Mouse (Mus musculus): ENCODE measurements at regions not wholly inside any gene's neighbourhood (a gene's known extent, or its start where the extent isn't known, plus 50 kb on each side); places are given as distances from the start of the nearest gene placed in this dataset.

DNA sequence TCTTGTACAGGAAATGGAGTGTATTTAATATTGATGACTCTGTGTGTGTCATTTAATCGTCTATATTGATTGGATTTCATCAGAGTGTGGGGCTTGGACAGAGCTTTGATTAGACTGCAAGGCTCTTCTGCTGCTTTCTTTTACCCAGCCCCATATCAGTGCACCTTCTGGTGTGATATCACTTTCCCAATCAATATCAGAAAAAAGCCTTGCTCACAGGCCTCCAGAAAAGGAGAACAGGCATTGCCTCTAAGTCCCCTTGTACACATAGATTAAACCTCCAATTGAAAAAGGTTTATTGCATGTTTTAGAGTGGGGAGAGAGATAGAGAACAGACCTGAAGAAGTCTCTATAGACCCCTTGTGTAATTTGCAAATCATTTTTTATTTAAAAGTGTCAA, 831.6 kb upstream of the Zeb2 start:
- no peak overlapping the region for H3K4me3 ChIP-seq (ENCODE audit: low read depth, low read length)
- H3K9me3 ChIP-seq (ENCODE audit: control insufficient read depth, low read length), result no peaks in the 10 kb centered on the region
- no peak overlapping the region for H3K9ac ChIP-seq (ENCODE audit: low read length)
- no peak for DNase-seq (ENCODE audit: low spot score)
- H3K27me3 ChIP-seq (ENCODE audit: control insufficient read depth, insufficient read depth, low read length), result no peaks in the 10 kb centered on the region
- no peak overlapping the region for H3K4me2 ChIP-seq (ENCODE audit: low read depth)
- H3K36me3 ChIP-seq (ENCODE audit: control insufficient read depth, insufficient read depth, low read length), result no peaks in the 10 kb centered on the region
- H3K27ac ChIP-seq (ENCODE audit: low read depth, low read length), result no peak overlapping the region
- 73% methylated on average over 1 of the region's 1 CpGs for WGBS
- no peak for ATAC-seq (ENCODE audit: insufficient read depth, low FRiP score, low TSS enrichment)
- H3K4me1 ChIP-seq (ENCODE audit: control insufficient read depth, insufficient read depth, low read length), result no peaks in the 10 kb centered on the region

DNA sequence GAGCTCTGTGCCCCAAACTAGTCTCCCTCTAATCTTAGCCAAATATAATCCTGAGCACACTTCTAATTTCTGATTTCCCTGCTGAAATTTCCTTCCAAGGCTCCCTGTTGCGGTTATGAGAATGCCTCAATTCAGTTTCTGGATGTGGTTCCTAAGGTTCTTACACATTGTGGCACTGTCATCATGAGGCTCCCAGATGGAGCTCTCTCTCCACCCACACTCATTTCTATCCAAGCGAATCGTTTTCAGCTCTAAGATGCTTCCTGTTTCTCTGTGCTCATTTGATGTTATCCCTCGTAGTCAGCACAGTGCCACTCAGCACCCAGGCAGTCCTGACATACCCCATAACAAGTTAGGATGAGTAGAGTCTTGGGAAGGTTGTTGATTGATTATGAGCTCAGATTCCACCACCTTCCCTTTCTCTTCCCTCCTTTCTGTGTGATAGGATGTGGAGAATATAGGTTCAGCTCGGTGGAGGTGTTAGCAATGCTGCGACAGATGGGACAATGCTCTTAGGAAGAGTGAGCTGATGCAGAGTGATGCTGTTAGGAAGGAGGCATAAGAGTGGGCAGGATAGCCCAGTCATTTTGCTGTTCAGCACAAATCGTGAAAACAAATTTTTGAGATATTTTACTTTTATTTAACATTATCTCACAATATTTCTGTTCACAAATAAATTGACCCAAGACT, 808.7 kb upstream of the Zeb2 start:
- no peaks in the 10 kb centered on the region for H3K27me3 ChIP-seq (ENCODE audit: control insufficient read depth, insufficient read depth, low read length)
- H3K9ac ChIP-seq (ENCODE audit: low read length), result no peak overlapping the region
- DNase-seq (ENCODE audit: low spot score), result no peak
- no peak overlapping the region for H3K4me3 ChIP-seq (ENCODE audit: low read depth, low read length)
- H3K4me2 ChIP-seq (ENCODE audit: low read depth), result no peak overlapping the region
- no peaks in the 10 kb centered on the region for H3K9me3 ChIP-seq (ENCODE audit: control insufficient read depth, low read length)
- no peak overlapping the region for H3K27ac ChIP-seq (ENCODE audit: low read depth, low read length)
- no peaks in the 10 kb centered on the region for H3K4me1 ChIP-seq (ENCODE audit: control insufficient read depth, insufficient read depth, low read length)
- no peak for ATAC-seq (ENCODE audit: insufficient read depth, low FRiP score, low TSS enrichment)
- 81% methylated on average over 7 of the region's 7 CpGs for WGBS
- H3K36me3 ChIP-seq (ENCODE audit: control insufficient read depth, insufficient read depth, low read length), result no peaks in the 10 kb centered on the region

DNA sequence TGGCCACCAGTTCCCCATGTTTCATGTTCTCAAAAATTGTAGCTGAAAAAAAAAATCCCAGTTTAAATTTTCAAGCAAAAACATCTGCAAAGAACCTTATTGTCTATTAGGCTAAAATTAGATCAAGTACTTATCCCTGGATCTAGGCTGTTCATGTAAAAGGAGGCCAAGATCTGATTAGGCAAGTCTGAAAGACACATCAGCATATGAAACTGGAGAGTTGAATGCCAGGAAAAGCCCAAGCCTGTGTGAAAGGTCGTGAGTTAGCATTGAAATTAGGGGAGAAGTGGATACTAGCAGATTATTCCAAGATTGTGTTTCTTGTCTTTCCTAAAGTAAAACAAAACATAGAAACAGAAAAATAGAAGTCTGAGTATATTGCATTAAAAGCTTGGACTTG, 791.7 kb upstream of the Zeb2 start:
- no peak overlapping the region for H3K9ac ChIP-seq (ENCODE audit: low read length)
- no peaks in the 10 kb centered on the region for H3K4me1 ChIP-seq (ENCODE audit: control insufficient read depth, insufficient read depth, low read length)
- ATAC-seq (ENCODE audit: insufficient read depth, low FRiP score, low TSS enrichment) (no peak), DNase-seq (ENCODE audit: low spot score) (no peak)
- no peak overlapping the region for H3K4me2 ChIP-seq (ENCODE audit: low read depth)
- no peaks in the 10 kb centered on the region for H3K36me3 ChIP-seq (ENCODE audit: control insufficient read depth, insufficient read depth, low read length)
- 39% methylated on average over 1 of the region's 1 CpGs for WGBS
- H3K27me3 ChIP-seq (ENCODE audit: control insufficient read depth, insufficient read depth, low read length), result no peaks in the 10 kb centered on the region
- no peaks in the 10 kb centered on the region for H3K9me3 ChIP-seq (ENCODE audit: control insufficient read depth, low read length)
- H3K27ac ChIP-seq (ENCODE audit: low read depth, low read length), result no peak overlapping the region
- no peak overlapping the region for H3K4me3 ChIP-seq (ENCODE audit: low read depth, low read length)

DNA sequence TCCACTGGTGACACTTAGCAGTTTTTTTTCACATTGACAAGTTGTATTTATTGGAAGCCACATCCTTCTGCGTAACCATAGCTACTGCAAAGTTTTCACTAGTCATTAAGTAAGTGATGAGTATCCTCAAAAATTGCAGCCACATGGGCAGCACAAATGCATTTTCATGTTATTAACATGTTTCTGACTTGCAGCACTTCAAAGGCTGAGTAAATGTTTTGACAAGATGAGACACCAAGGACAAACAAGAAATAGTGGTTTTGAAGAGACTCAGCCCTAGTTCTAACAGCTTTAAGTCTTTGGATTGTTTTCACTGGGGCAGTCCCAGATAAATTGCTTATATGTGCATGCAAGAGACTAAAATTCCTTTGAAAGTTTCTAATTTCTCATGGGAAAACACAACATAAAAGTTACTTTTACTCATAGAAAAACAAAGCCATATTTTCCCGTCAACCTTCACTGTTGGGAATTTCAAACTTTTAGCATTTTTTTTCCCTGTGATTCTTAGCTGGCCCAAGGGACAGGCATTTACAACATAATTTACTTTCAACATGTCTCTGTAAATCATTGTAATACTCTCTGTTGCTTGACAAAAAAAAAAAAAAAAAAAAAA, 787.5 kb upstream of the Zeb2 start:
- Histone ChIP-seq H3K9ac (ENCODE audit: low read length) (no peak overlapping the region), H3K27ac (ENCODE audit: low read depth, low read length) (no peak overlapping the region), H3K4me2 (ENCODE audit: low read depth) (no peak overlapping the region), H3K27me3 (ENCODE audit: control insufficient read depth, insufficient read depth, low read length) (no peaks in the 10 kb centered on the region), H3K36me3 (ENCODE audit: control insufficient read depth, insufficient read depth, low read length) (no peaks in the 10 kb centered on the region), H3K9me3 (ENCODE audit: control insufficient read depth, low read length) (no peaks in the 10 kb centered on the region), H3K4me1 (ENCODE audit: control insufficient read depth, insufficient read depth, low read length) (no peaks in the 10 kb centered on the region), H3K4me3 (ENCODE audit: low read depth, low read length) (no peak overlapping the region)
- no peak for DNase-seq (ENCODE audit: low spot score)
- ATAC-seq (ENCODE audit: insufficient read depth, low FRiP score, low TSS enrichment), result no peak
- 58% methylated on average over 2 of the region's 2 CpGs for WGBS

- H3K4me3 ChIP-seq (ENCODE audit: low read depth, low read length), result no peak overlapping the region
- no peak overlapping the region for H3K27ac ChIP-seq (ENCODE audit: low read depth, low read length)
- H3K9me3 ChIP-seq (ENCODE audit: control insufficient read depth, low read length), result no peaks in the 10 kb centered on the region
- H3K27me3 ChIP-seq (ENCODE audit: control insufficient read depth, insufficient read depth, low read length), result no peaks in the 10 kb centered on the region
- no peak for ATAC-seq (ENCODE audit: insufficient read depth, low FRiP score, low TSS enrichment)
- 86% methylated on average over 4 of the region's 4 CpGs for WGBS
- H3K4me2 ChIP-seq (ENCODE audit: low read depth), result no peak overlapping the region
- H3K36me3 ChIP-seq (ENCODE audit: control insufficient read depth, insufficient read depth, low read length), result no peaks in the 10 kb centered on the region
- H3K4me1 ChIP-seq (ENCODE audit: control insufficient read depth, insufficient read depth, low read length), result no peaks in the 10 kb centered on the region
- no peak overlapping the region for H3K9ac ChIP-seq (ENCODE audit: low read length)
- no peak for DNase-seq (ENCODE audit: low spot score)
Observed at GRCm38 (mm10) chr2:45904090-45904489, 786.9 kb upstream of the Zeb2 start.

DNA sequence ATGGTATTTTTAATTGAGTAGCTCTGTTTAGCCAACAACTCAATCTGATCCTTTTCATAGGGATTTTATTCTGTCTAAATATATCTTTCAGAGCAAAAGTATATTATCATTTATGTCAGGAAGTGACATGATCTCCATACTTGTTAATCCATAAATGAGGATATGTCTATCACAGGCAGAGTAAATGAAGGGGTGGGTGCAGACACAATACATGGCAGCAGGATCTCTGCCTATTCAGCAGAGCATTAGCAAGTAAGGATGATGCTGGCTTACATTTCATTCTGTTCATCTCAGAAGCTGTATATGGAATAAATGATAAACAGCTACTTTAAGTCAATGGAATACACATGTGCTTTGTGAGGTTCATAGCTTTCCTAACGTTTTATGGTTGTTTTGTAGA, 786.2 kb upstream of the Zeb2 start:
- no peaks in the 10 kb centered on the region for H3K9me3 ChIP-seq (ENCODE audit: control insufficient read depth, low read length)
- H3K4me1 ChIP-seq (ENCODE audit: control insufficient read depth, insufficient read depth, low read length), result no peaks in the 10 kb centered on the region
- H3K27me3 ChIP-seq (ENCODE audit: control insufficient read depth, insufficient read depth, low read length), result no peaks in the 10 kb centered on the region
- no peak overlapping the region for H3K27ac ChIP-seq (ENCODE audit: low read depth, low read length)
- DNase-seq (ENCODE audit: low spot score) (no peak), ATAC-seq (ENCODE audit: insufficient read depth, low FRiP score, low TSS enrichment) (no peak)
- no peaks in the 10 kb centered on the region for H3K36me3 ChIP-seq (ENCODE audit: control insufficient read depth, insufficient read depth, low read length)
- no peak overlapping the region for H3K9ac ChIP-seq (ENCODE audit: low read length)
- no peak overlapping the region for H3K4me3 ChIP-seq (ENCODE audit: low read depth, low read length)
- H3K4me2 ChIP-seq (ENCODE audit: low read depth), result no peak overlapping the region
- 80% methylated on average over 1 of the region's 1 CpGs for WGBS

DNA sequence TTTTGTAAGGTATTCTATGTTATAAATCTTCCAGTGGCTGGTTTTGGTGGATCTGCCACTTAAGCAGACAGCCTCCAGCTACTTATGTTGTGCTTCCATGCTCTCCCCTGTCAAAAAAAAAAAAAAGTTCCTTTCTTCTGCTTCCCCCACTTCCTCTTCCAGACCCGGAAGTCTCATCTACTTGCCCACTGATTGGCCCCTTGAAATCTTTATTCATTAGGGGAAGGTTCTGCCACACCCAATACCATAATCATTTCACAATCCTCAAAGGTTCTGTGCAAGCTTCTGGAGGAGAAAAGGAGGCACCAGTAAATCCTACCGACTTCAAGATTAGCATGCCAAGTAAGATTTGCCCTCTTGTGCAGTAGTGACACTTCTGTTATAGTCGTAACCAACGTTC, 784.7 kb upstream of the Zeb2 start:
- Histone ChIP-seq H3K4me3 (ENCODE audit: low read depth, low read length) (no peak overlapping the region), H3K27ac (ENCODE audit: low read depth, low read length) (no peak overlapping the region), H3K27me3 (ENCODE audit: control insufficient read depth, insufficient read depth, low read length) (no peaks in the 10 kb centered on the region), H3K4me1 (ENCODE audit: control insufficient read depth, insufficient read depth, low read length) (no peaks in the 10 kb centered on the region), H3K36me3 (ENCODE audit: control insufficient read depth, insufficient read depth, low read length) (no peaks in the 10 kb centered on the region), H3K4me2 (ENCODE audit: low read depth) (no peak overlapping the region), H3K9me3 (ENCODE audit: control insufficient read depth, low read length) (no peaks in the 10 kb centered on the region), H3K9ac (ENCODE audit: low read length) (no peak overlapping the region)
- DNase-seq (ENCODE audit: low spot score), result no peak
- no peak for ATAC-seq (ENCODE audit: insufficient read depth, low FRiP score, low TSS enrichment)
- WGBS, result 94% methylated on average over 4 of the region's 4 CpGs

DNA sequence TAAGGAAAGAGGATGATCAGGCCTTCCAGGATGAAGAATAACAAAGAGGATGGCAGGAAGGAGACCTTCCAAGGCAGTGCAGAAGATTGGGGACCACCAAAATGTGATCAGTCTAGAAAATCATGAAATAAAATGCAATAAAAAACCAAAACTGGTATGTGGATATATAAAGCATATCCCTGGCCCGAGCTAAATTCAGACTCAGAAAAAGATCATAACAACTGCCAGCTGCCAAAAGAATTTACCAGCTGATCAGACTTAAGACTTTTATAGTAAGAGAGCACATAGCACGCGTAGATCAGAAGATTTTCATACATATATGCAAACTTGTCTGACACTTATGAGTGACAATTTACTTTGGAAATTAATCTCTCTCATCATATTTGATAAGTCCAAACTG, 767.5 kb upstream of the Zeb2 start:
- Histone ChIP-seq H3K4me3 (ENCODE audit: low read depth, low read length) (no peak overlapping the region), H3K36me3 (ENCODE audit: control insufficient read depth, insufficient read depth, low read length) (no peaks in the 10 kb centered on the region), H3K9ac (ENCODE audit: low read length) (no peak overlapping the region), H3K27me3 (ENCODE audit: control insufficient read depth, insufficient read depth, low read length) (no peaks in the 10 kb centered on the region), H3K4me1 (ENCODE audit: control insufficient read depth, insufficient read depth, low read length) (no peaks in the 10 kb centered on the region), H3K9me3 (ENCODE audit: control insufficient read depth, low read length) (no peaks in the 10 kb centered on the region), H3K4me2 (ENCODE audit: low read depth) (no peak overlapping the region), H3K27ac (ENCODE audit: low read depth, low read length) (no peak overlapping the region)
- ATAC-seq (ENCODE audit: insufficient read depth, low FRiP score, low TSS enrichment) (no peak), DNase-seq (ENCODE audit: low spot score) (no peak)
- WGBS, result 96% methylated on average over 3 of the region's 3 CpGs

DNA sequence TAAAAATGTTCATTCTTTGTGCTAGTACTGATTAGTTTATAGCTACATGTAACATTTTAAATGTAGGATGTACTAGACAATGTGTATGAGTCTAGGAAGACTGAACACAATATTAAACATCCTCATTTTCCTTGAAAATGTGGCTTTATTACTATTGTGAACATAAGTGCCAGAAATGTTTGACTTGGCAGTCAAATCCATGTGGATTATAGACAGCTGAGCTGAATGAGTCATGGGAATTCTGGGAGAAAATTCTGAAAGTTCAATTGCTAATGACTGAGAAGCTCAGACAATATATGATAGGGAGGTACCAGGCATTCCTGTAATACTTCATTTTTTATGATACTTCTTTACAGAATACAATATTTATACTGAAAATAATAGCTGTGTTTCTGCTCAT, 761.5 kb upstream of the Zeb2 start:
- no peaks in the 10 kb centered on the region for H3K27me3 ChIP-seq (ENCODE audit: control insufficient read depth, insufficient read depth, low read length)
- DNase-seq (ENCODE audit: low spot score) (no peak), ATAC-seq (ENCODE audit: insufficient read depth, low FRiP score, low TSS enrichment) (no peak)
- no peak overlapping the region for H3K4me3 ChIP-seq (ENCODE audit: low read depth, low read length)
- no peak overlapping the region for H3K27ac ChIP-seq (ENCODE audit: low read depth, low read length)
- H3K36me3 ChIP-seq (ENCODE audit: control insufficient read depth, insufficient read depth, low read length), result no peaks in the 10 kb centered on the region
- no peaks in the 10 kb centered on the region for H3K9me3 ChIP-seq (ENCODE audit: control insufficient read depth, low read length)
- no peaks in the 10 kb centered on the region for H3K4me1 ChIP-seq (ENCODE audit: control insufficient read depth, insufficient read depth, low read length)
- H3K9ac ChIP-seq (ENCODE audit: low read length), result no peak overlapping the region
- no peak overlapping the region for H3K4me2 ChIP-seq (ENCODE audit: low read depth)
